Mouse (Mus musculus): ENCODE results near the gene Tmem120a. TPM values are rescaled to one million over a fixed set of nuclear protein-coding genes. Genes with fewer than 3 reads are reported as not detected.

Tmem120a gene
- total RNA-seq, 2 experiments from 2014 or later, result 18.3 to 18.4 TPM

DNA sequence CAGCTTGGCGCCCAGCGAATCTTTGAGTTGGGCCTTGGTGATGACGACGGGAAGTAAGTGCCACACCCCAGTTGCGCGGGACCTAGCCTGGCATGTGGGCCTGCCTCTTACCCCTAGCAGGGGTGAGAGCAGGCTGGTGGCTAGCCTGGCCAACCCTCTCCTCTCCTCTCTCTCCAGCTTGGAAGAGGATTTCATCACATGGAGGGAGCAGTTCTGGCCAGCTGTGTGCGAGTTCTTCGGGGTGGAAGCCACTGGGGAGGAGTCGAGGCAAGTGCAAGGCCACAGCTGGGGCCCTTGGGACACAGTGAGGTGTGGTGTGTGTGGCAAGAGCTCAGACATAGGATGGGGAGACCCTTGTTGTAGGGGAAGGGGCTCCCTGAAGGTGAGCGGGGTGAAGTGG is 13.3 kb downstream of the Tmem120a start:
- DNase-seq (ENCODE audit: extremely low spot score in 1 of 2, low spot score in 2 of 2), result no peak
- H3K27ac ChIP-seq, result no peak overlapping the region
- no peak for TF ChIP-seq CTCF (IDR thresholded peaks at IDR 0.05)
- intact Hi-C loops (cut with DNase I), result no loop called here
- no peak overlapping the region for H3K4me3 ChIP-seq

DNA sequence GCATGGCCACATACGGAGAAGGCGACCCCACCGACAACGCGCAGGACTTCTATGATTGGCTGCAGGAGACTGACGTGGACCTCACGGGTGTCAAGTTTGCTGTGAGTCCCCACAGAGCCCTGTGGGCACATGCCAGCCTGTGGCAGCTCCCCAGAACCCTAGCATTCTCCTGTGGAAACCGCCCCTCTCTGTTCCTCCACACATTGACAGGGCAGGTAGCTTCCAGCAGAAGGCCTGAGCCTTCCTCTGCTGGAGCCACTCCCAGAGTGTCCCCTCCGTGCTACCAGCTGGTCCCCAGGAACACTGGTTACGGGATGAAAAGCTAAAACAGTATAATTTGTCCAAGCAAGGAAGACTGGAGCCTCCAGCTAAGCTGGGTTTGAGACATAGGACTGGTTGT is 14.0 kb downstream of the Tmem120a start:
- H3K27ac ChIP-seq, result no peak overlapping the region
- DNase-seq (ENCODE audit: extremely low spot score in 1 of 2, low spot score in 2 of 2), result no peak

GRCm38 (mm10) chr5:135729351-135729750 is 14.9 kb downstream of the Tmem120a start:
- intact Hi-C loops (cut with DNase I), result no loop called here
- Histone ChIP-seq H3K27ac (no peak overlapping the region), H3K4me3 (no peak overlapping the region)
- no peak for DNase-seq (ENCODE audit: extremely low spot score in 1 of 2, low spot score in 2 of 2)
- TF ChIP-seq CTCF (IDR thresholded peaks at IDR 0.05), result no peak

More for the DNA sequence above, 14.0 kb downstream of the Tmem120a start:
- no peak for TF ChIP-seq CTCF (IDR thresholded peaks at IDR 0.05)
- intact Hi-C loops (cut with DNase I), result no loop called here
- no peak overlapping the region for H3K4me3 ChIP-seq

- intact Hi-C loops (cut with DNase I), result no loop called here
- Histone ChIP-seq H3K4me3 (no peak overlapping the region), H3K27ac (no peak overlapping the region)
- TF ChIP-seq CTCF (IDR thresholded peaks at IDR 0.05), result no peak
- no peak for DNase-seq (ENCODE audit: extremely low spot score in 1 of 2, low spot score in 2 of 2)
Observed at GRCm38 (mm10) chr5:135728361-135728760, 15.9 kb downstream of the Tmem120a start.

DNA sequence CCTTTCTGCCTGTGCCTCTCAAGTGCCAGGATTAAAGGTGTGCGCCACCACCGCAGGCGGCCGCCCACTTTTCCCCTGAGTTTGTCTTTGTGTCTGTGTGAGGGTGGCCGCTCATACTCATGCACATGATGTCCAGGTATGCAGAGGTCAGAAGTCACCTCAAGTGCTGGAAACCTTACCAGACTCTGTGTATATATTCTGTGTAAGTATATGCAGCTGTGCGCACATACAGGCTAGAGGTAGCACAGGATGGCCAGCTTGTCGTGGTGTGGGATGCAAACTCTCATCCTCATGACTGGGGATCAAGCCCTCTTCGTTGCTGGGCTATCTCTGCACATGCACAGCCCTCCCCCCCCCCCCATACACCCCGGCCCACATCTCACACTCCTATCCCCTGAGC is 16.4 kb downstream of the Tmem120a start:
- DNase-seq (ENCODE audit: extremely low spot score in 1 of 2, low spot score in 2 of 2), result no peak
- no peak overlapping the region for H3K27ac ChIP-seq
- intact Hi-C loops (cut with DNase I), result no loop called here
- TF ChIP-seq CTCF (IDR thresholded peaks at IDR 0.05), result no peak
- H3K4me3 ChIP-seq, result no peak overlapping the region

- H3K4me3 ChIP-seq, result no peak overlapping the region
- intact Hi-C loops (cut with DNase I), result no loop called here
- no peak overlapping the region for H3K27ac ChIP-seq
- no peak for DNase-seq (ENCODE audit: extremely low spot score in 1 of 2, low spot score in 2 of 2)
- no peak for TF ChIP-seq CTCF (IDR thresholded peaks at IDR 0.05)
Observed at GRCm38 (mm10) chr5:135726641-135727346, 17.5 kb downstream of the Tmem120a start.

DNA sequence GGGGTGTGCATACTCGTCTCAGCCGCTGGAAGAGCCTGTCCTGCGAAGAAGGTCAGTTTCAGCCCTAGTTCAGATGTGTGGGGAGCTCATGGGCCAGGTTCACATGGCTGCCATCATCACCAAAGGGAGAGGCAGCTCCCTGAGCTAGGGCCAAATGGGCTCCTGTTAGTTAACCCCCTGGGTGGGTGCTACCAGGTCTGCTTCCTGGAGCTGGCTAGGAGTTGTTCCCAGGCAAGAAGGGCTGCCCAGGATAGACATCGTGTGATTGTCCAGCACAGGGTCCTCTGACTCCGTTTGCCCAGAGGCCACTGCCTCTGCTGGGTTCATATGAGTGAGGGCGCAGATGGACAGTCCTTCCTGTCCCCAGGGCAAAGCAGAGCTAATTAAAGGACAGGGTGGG is 18.3 kb downstream of the Tmem120a start:
- peak overlapping the region; percentile 24; the same call in 1 of the 2 replicates for H3K27ac ChIP-seq
- TF ChIP-seq CTCF (IDR thresholded peaks at IDR 0.05), result no peak
- no peak for DNase-seq (ENCODE audit: extremely low spot score in 1 of 2, low spot score in 2 of 2)
- no peak overlapping the region for H3K4me3 ChIP-seq
- intact Hi-C loops (cut with DNase I), result no loop called here

DNA sequence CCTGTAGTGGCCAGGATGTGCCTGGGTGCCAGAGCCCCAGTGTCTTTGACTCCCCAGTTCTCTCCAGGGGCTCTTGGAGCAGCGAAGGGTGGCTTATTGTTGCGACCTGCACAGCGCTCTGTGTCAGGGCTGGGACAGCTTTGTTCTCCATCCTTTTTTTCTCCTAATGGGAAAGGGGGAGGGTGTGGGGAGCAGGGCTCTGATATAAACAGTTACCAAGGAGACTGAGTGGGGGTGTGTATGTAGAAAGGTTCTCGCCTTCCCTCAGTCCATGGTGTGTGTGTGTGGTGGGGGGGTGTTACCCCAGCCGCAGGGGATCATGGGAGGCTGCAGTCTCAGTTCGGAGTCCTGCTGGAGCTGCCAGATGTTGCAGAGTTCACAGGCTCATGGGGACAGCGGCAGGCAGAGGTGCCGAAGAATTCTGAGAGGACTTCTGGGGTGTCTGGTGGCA is 18.8 kb downstream of the Tmem120a start:
- intact Hi-C loops (cut with DNase I), result no loop called here
- Histone ChIP-seq H3K4me3 (no peak overlapping the region), H3K27ac (peak overlapping the region; percentile 69)
- peak; percentile 54 to 61 for DNase-seq (ENCODE audit: extremely low spot score in 1 of 2, low spot score in 2 of 2)
- TF ChIP-seq CTCF (IDR thresholded peaks at IDR 0.05), result no peak

- Histone ChIP-seq H3K4me3 (no peak overlapping the region), H3K27ac (peak overlapping the region; percentile 69)
- DNase-seq (ENCODE audit: extremely low spot score in 1 of 2, low spot score in 2 of 2), result no peak
- no peak for TF ChIP-seq CTCF (IDR thresholded peaks at IDR 0.05)
- intact Hi-C loops (cut with DNase I), result no loop called here
Observed at GRCm38 (mm10) chr5:135724536-135725322, 19.5 kb downstream of the Tmem120a start.

- no peak for DNase-seq (ENCODE audit: extremely low spot score in 1 of 2, low spot score in 2 of 2)
- intact Hi-C loops (cut with DNase I), result no loop called here
- Histone ChIP-seq H3K27ac (no peak overlapping the region), H3K4me3 (no peak overlapping the region)
- TF ChIP-seq CTCF (IDR thresholded peaks at IDR 0.05), result no peak
Observed at GRCm38 (mm10) chr5:135723165-135723751, 21.0 kb downstream of the Tmem120a start.

GRCm38 (mm10) chr5:135722121-135722520 is 22.1 kb downstream of the Tmem120a start:
- TF ChIP-seq CTCF (IDR thresholded peaks at IDR 0.05), result no peak
- intact Hi-C loops (cut with DNase I), result no loop called here
- Histone ChIP-seq H3K27ac (no peak overlapping the region), H3K4me3 (no peak overlapping the region)
- peak in 1 of 2 experiments; percentile 38 for DNase-seq (ENCODE audit: extremely low spot score in 1 of 2, low spot score in 2 of 2)

DNA sequence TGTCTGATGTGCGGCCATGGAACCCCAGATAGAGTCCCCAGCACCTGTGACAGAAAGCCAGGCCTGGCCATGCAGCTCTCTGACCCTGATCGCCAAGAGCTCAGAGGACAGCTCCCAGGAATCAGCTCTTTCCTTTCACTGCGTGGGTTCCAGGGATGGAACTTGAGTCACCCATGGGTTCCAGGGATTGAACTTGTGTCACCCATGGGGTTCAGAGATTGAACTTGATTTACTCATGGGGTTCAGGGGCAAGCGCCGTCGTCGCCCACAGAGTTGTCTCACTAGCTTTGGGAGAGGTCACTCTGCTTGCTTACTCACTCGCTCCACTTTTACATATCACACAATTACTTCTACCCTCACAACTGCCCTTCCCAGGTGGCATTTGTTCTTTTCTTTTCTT is 23.2 kb downstream of the Tmem120a start:
- Histone ChIP-seq H3K27ac (no peak overlapping the region), H3K4me3 (no peak overlapping the region)
- no peak for DNase-seq (ENCODE audit: extremely low spot score in 1 of 2, low spot score in 2 of 2)
- intact Hi-C loops (cut with DNase I), result no loop called here
- TF ChIP-seq CTCF (IDR thresholded peaks at IDR 0.05), result no peak
